Mouse (Mus musculus): ENCODE data around the gene Syt5. TPM values are rescaled to one million over a fixed set of nuclear protein-coding genes. Genes with fewer than 3 reads are reported as not detected.
A peak's percentile ranks its signal among the peaks of the same experiment; 100 is the strongest.
"Not testable (repeated sequence)": the region's sequence is repeated elsewhere in the genome, so short reads cannot be mapped to it uniquely, and the experiment has no call there.

Gene Syt5
- 1 to 10 TPM; 1.7 to 2.4 TPM for total RNA-seq (2021)

DNA sequence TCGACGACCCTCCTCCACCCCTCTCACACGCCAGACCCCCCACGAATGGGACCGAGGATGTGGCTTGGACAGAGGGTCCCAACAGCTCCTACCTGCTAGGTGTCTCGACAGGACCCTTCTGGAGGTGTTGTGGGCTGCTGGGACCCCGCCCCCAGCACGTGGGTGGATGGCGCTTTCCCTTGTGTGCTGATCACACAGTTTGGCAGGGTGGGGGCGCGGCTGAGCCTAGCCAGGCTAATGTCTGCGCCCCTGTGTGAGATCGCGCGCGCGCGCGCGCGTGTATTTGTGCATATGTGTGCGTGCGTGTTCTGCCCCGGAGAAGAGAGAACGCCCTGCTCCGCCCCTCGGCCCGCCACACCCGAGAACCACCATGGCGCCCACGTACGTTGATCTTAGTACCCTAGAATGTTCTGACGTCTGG lies at the start of gene Syt5:
TSS of gene Syt5 (minus strand) at position 321 of the 421 bp plus-strand sequence.
- intact Hi-C loops (cut with DNase I): no loop called here
- no peak for DNase-seq

DNA sequence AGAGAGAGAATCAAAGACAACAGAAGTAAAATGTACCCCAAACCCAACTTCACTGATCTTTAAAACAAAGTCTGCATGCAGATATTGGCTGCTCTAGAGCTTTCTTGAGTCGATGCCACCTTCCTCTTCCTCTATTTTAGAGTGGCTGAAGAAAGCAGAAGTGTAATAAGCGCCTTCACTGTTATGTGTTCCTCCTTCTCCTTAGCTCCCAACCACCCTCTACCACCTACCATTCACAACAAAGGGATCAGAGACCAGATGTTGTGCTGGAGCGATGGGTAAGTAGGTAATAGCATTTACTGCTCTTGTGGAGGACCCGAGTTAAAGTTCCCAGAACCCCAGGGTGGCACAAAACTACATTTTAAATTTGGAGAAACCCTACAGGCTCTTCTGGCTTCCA lies 49.7 kb upstream of the Syt5 start:
- DNase-seq; intact Hi-C loops (cut with DNase I): not testable (repeated sequence)

DNA sequence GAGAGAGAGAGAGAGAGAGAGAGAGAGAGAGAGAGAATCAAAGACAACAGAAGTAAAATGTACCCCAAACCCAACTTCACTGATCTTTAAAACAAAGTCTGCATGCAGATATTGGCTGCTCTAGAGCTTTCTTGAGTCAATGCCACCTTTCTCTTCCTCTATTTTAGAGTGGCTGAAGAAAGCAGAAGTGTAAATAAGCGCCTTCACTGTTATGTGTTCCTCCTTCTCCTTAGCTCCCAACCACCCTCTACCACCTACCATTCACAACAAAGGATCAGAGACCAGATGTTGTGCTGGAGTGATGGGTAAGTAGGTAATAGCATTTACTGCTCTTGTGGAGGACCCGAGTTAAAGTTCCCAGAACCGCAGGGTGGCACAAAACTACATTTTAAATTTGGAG lies 34.1 kb upstream of the Syt5 start:
- intact Hi-C loops (cut with DNase I); DNase-seq: not testable (repeated sequence)

DNA sequence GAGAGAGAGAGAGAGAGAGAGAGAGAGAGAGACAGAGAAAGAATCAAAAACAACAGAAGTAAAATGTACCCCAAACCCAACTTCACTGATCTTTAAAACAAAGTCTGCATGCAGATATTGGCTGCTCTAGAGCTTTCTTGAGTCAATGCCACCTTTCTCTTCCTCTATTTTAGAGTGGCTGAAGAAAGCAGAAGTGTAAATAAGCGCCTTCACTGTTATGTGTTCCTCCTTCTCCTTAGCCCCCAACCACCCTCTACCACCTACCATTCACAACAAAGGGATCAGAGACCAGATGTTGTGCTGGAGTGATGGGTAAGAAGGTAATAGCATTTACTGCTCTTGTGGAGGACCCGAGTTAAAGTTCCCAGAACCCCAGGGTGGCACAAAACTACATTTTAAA lies 25.0 kb upstream of the Syt5 start:
- DNase-seq; intact Hi-C loops (cut with DNase I): not testable (repeated sequence)

DNA sequence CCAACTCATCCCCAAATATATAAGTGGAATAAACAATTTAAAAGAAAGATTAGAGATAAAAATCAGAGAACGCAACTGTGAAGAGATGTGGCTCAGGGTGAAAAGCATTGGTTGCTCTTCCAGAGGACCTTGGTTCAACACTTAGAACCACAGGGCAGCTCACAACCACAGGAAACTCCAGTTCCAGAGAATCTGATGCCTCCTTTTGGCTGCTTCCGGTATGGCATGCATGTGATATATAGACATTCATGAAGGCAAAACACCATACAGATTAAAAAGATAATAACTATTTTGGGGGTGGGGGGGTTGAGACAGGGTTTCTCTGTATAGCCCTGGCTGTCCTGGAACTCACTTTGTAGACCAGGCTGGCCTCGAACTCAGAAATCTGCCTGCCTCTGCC lies 15.3 kb upstream of the Syt5 start:
- intact Hi-C loops (cut with DNase I): no loop called here
- no peak for DNase-seq

DNA sequence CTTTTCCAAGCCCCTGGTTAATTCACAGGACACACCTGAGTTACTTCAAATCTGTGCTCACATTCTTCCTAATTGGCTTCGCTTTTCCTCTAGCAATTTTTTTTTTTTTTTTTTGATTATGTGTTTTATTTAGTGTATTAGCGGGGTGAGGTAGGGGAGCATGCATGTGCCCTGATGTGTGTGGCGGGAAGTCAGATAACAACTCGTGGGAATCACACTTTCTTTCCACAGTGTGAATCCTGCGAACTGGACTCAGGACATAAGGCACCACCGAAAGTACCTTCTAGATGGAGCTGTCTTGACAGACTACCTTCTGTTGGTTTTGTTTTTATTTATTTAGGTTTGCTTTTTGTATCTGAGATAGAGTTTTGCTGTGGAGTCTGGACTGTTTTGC lies 9.8 kb upstream of the Syt5 start:
- intact Hi-C loops (cut with DNase I): loop anchor here (2.0 to 5.0 kb wide), 4 partner anchors 65 to 384 kb away; no protein-coding TSS in a partner anchor
- DNase-seq: no peak

DNA sequence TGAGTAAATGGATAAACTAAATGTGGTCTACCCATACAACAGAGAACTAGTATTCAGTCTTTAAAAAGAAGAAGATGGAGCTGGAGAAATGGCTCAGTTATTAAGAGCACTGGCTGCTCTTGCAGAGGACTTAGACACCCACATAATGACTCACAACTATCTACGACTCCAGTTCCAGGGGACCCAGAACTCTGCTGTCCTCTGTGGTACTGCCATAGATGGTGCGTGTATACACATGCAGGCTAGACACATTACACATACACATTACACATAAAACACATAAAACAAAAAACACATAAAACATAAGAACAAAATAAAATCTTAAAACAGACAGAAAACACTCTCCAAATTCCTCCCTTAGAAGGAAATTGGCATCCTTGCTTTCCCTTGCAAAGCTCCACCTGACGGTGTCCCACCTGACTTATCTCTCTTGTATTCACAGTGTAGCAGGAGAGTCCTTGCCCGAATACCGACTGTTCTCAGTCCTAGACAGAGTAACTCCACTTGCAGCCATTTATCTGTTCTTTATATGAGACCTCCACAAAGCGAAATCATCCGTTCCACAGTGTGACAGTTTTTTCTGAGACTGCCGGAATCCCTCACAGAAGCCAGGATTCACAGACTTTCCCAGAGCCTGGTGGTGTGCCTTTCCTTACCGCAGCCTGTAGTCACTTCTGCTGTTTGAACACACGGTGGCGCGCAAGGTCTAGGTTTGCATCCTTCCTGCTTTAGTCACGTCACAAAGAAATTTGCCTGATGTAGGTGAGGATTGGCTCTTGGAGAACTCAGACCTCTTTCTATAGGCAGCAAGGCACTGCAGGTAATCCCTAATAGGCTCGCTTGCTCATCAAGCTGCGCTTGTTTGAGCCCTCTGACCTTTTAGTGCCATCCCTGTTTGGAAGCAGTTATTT lies 9.2 kb upstream of the Syt5 start:
- DNase-seq: peak; percentile 73 to 88
- intact Hi-C loops (cut with DNase I): loop anchor here (2.0 to 5.0 kb wide), 4 partner anchors 66 to 384 kb away; no protein-coding TSS in a partner anchor

DNA sequence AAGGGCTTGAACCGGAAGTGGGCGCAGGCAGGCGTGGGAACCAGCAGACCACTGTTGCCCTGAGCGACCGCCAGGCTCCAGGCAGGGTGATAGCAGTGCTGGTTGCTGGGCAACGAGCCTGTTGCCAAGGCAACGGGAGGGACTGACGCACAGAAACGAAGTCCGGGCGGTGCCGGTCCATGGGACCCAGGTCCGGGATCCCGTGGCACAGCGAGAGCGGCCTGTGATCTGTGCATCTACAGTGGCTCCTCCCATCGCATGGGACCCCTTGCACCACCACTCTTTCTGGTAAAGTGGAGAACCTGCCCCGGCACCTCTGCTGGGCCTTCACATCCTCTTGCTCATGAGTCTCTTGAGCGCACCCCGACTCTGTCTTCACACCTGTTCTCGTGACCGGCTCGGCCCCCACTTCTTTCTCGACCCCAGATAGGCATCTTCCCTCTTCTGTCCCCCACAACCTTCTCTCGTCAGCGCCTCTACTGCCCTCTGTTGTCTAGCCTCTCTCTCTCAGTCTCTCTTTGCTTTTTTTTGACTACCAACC lies 680 bp downstream of the Syt5 start:
- intact Hi-C loops (cut with DNase I): no loop called here
- DNase-seq: peak; percentile 68

DNA sequence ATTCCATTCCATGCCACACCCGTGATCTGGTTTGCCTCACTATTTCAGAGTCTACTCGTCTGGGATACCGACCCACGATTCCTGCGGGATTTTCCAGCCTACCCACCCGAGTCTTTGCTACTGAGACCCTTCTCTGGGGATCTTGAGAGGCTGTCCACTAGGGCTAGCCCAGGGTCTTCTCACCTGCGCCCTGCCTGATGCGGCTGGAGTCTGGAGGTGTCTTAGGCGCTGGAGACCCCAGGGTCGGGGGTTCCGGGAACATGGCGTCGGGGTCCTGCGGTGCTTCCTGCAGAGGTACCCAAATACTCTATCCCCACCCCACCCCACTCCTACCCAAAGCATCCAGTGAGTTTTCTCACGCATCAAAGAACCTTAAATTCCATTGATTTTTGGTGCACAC lies 1.3 kb downstream of the Syt5 start:
- intact Hi-C loops (cut with DNase I): no loop called here
- DNase-seq: no peak

DNA sequence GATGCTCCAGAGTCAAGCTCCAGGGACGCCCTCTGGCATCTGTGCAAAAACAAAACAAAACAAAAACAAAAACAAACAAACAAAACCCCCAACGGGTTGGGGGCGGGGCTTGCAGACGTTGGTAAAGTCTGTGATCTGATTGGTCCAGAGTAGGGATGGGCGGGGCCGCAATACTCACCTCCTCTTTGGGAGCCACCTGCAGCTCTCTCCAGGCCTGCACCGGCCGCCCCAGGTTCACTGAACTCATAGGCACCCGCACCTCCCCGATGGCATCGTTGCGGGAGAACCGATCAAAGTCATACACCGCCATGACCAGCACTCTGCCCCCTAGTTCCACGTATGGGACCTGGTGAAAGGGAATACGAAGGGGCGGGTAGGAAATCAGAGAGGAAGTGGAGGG lies 5.3 kb downstream of the Syt5 start:
- intact Hi-C loops (cut with DNase I): no loop called here
- no peak for DNase-seq

DNA sequence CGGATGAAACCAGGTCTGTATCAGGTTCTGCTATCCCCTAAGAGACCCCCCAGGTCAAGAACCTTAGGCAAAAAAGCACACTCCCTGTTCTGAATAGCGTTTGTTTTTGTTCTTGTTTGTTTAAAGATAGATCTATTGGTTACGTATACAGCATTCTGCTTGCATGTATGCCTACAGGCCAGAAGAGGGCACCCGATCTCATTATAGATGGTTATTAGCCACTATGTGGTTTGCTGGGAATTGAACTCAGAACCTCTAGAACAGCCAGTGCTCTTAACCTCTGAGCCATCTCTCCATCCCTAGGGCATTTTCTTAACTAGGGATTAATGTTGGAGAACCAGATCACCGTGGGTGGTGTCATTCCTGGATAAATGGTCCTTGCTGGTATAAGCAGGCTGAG lies 6.0 kb downstream of the Syt5 start:
- intact Hi-C loops (cut with DNase I): no loop called here
- no peak for DNase-seq

DNA sequence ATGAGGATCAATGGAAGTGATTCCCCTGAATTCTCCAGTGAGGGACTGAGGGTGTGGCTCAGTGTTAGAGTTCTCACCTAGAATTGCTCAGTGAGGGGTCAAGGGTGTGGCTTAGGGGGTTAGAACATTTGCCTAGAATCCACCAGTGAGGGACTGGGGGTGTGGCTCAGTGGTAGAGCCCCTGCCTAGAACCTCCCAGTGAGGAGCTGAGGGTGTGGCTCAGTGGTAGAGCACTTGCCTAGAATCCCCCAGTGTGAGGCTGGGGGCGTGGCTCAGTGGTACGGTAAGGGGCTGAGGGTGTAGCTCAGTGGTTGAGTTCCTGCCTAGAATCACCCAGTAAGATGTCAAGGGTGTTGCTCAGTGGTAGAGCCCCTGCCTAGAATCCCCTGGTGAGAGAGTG lies 8.3 kb downstream of the Syt5 start:
- intact Hi-C loops (cut with DNase I): no loop called here
- no peak for DNase-seq

DNA sequence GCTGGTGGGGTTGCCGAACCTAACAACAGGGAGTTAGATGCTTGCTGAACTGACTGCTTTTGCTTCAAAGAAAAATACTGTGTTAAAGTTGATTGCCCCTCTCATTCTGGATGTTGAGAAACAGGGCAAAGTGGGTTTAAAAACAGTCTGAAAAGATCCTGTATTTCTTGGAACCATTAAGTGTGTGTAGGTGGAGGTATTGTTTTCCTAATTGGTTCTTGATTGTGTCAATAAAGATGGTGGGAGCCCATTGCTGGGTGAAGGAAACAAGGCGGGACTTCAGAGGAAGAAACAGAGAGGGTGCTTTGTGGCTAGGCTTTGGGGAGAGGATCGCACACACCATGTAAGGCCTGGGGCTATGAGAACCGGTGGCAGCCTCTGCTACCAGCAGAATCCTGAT lies 10.2 kb downstream of the Syt5 start:
- DNase-seq: no peak
- intact Hi-C loops (cut with DNase I): no loop called here

DNA sequence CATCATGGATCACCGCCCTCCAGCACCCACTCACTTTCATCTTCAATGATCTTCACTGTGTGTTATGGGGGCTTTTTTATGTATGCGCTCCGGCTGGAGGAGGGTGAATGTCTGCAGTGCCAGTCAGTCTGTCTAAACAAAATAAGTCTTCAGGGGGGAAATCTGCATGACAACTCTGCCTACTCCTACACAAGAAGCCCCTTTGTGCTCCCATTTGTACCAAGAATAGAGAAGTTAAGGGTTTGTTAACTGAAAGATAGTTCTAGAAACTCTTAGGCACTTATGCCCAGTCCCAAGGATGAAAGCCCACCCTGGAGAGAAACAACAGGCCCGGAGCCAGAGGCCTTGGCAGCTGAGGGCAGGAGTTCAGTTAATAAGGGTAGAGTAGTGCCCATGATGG lies 11.0 kb downstream of the Syt5 start:
- no peak for DNase-seq
- intact Hi-C loops (cut with DNase I): no loop called here

DNA sequence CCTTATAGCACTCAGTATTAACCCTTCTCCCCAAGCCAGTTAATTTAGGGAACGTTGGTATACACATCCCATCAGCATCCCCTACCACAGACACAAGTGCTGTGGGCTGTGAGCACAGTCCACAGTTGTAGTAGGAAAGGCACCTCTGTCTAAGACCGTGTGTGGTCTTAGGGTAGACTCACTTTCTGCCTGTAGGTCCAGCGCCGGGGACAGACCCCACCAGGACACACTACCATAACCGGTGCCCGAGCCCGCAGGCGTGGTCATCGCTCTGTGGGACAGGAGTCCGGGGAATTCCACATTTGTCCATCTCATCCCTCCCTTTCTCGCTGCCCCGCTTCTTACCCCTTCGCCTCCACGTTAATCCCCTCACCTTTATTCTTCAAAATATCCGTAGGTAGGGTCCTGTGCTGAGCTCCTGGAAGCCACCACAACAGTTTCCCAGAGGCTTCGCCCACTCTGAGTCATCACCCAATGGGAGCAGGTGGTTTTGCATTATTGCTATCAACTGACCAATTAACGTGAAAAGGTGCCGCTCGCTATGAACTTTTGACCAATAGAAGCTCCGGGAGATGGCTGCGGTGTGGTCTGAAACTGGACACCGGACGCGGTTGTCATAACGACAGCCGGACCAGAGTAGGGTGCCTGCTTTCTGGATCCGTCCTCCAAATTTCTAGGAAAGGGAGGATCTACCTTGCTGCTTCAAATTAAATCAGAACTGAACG lies 15.2 kb downstream of the Syt5 start, which contains the start of gene Dnaaf3:
TSS of gene Dnaaf3 (minus strand) at position 449 of the 725 bp plus-strand sequence.
- DNase-seq: peak; percentile 81 to 82
- intact Hi-C loops (cut with DNase I): no loop called here

DNA sequence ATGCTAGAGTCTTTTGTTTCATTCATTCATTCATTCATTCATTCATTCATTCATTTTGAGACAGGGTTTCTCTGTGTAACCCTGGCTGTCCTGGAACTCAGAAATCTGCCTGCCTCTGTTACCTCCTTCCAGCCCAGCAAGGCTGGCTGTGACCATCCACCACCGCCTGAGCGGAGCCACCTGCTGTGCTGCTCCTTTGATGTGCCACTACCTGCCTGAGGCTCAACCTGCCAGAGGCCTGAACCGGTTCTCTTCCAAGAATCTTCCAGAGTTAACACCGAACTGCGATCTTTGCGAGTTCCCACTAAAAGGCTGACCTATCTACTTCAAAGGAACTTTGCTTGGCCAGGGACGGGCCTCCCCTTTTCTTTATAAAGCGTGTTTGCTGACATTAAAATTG lies 17.2 kb downstream of the Syt5 start:
- DNase-seq; intact Hi-C loops (cut with DNase I): not testable (repeated sequence)

DNA sequence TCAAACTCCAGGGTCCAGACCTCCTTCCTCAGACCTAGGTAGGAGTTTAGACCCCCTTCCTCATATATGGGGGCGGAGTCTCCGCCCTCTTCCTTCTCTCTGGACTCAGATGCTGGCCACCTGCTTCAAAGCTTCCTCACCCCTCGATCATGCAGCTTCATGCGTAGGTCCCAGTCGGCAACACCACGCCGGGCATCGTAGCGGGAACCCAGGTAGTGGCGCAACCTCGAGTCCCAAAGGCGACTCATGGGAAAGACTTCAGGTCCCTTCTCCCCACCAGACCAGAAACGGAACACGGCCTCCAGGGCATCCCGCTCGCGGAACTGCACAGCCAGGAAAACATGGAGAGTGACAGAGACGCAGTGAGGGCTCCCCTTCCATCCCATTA lies 20.0 kb downstream of the Syt5 start:
- intact Hi-C loops (cut with DNase I): loop anchor here (10.0 kb wide), 1 partner anchor 232 kb away; no protein-coding TSS in a partner anchor

DNA sequence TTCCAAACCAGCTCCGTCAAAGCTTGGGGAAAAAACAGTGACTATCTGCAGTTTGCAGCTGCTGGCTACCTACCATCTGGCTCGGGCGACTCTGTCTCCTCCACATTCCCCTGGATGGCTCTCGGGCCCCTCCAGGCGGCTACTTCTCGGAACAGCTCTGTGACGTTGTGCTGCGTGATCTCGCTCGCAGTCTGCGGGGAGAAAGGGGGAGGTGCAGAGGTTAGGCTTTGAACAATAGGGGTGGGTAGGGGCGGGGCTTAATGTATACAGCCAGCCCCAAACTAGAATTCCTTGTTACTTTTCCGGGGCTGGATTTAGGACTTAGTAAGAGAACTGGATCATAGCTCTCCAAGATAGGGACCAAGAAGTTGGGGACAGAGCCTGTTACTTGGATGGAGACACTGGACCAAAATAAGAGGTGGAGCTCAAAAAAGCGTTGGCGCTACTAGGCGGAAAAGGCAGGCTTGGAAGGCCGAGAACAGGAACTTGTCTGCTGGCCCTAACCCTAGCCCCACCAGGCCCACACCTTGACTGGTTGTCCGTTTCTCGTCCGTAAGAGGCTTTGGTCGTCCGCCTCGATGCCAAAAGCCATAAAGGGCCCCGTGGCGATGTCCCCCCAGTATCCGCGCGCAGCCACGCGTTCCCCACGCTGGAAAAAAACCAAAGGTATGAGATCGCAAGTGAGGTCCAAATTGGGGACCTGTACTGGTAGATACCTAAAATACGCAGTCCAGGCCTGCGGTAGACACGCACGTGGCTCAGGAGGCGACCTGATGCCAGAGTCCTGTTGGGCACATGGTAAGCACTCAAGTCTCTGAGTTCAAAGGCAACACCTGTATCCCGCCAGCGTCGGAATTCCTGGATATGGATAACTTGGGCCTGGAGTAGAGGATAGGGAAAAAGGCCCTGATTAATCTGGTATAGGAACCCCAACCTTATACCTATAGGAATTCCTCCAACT lies 20.7 kb downstream of the Syt5 start:
- intact Hi-C loops (cut with DNase I): loop anchor here (1.0 to 10.0 kb wide), 2 partner anchors 47 to 232 kb away; no protein-coding TSS in a partner anchor
- peak; percentile 89 to 92 for DNase-seq

More for the DNA sequence above, 20.0 kb downstream of the Syt5 start:
- no peak for DNase-seq

DNA sequence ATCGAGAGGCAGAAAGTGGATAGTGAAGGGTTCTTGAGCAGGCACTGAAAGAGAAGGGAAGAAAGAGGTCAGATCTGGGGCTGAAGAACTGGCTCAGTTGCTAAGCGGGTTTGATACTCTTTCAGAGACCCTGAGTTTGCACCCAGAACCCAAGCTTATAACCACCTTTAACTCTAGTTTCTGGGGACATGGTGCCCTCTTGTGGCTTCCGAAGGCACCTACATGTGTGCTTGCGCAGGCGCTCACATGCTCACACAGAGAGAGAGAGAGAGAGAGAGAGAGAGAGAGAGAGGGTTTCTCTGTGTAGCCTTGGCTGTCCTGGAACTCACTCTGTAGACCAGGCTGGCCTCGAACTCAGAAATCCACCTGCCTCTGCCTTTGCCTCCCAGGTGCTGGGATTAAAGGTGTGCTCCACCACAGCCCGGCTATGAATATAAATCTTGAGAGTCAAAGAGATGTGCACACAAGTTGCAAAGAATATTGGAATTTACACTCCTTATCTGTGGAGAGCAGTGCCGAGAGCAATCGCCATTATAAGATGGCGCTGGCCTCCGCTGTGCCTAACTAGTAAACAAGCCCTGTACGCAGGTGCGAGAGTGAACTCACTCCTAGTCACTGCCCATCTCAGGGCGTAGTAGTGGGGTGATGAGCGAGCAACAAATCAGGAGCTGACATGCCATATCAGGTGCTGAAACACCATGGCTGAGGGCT lies 23.0 kb downstream of the Syt5 start, which contains the start of gene Tnni3:
TSS of gene Tnni3 (minus strand) at position 18 of the 711 bp plus-strand sequence.
- peak; percentile 71 to 83 for DNase-seq
- intact Hi-C loops (cut with DNase I): loop anchor here (10.0 kb wide), 1 partner anchor 230 kb away; no protein-coding TSS in a partner anchor
